Mouse (Mus musculus): ENCODE data around the gene Gm28230. TPM values are rescaled to one million over a fixed set of nuclear protein-coding genes. Genes with fewer than 3 reads are reported as not detected.
A peak's percentile ranks its signal among the peaks of the same experiment; 100 is the strongest.

The Gm28230 gene
- polyA plus RNA-seq, 1 experiment from 2014 or later = not detected

DNA sequence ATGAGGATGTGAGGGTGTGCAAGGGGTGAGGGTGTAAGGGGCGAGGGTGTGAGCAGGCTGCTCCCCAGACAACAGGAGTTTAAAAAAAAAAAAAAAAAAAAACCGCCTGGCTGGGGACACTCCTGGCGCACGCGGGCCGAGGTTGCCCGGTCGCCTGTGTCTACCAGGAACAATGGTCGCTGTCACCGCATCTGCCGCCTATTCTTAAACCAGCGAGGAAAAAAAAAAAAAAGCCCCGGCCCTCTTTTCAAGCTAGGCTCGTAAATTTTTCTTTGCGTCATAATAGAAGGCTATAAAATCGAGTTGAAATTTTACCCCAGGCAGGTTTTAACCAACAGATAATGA is 6.8 kb downstream of the Gm28230 start:
- Histone ChIP-seq H3K4me2 (replicated peaks; ENCODE audit: low read depth) (peak overlapping the region; percentile 65), H3K4me1 (replicated peaks; ENCODE audit: control insufficient read depth, insufficient read depth, low read length) (no peaks in the 10 kb centered on the region)
- no peak for TF ChIP-seq CTCF (IDR thresholded peaks at IDR 0.05; ENCODE audit: low read depth)

DNA sequence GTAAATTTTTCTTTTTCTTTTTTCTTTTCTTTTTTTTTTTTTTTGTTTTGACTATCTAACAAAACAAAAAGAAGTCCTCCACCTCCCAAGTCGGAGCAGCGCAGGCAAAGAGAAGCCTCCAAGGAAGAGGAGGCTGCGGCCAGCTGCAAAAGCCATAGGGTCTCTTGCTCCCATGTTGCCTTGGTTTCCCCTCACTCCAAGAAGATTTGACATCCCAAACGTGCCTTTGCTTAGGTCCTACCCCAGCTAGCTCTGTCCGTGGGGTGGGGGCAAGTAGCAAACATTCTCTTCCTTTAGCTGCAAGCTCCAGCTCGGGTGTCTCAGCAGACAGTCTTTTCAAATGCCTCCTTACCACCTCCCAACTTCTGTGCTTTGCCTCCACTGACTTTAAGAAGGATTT is 7.2 kb downstream of the Gm28230 start:
- no peak overlapping the region for H3K27ac ChIP-seq (ENCODE audit: low read depth, low read length)
- H3K36me3 ChIP-seq (ENCODE audit: control insufficient read depth, insufficient read depth) = no peaks in the 10 kb centered on the region; the same call in 1 of the 2 replicates
- no peak for ATAC-seq
- 17% methylated on average over 6 of the region's 6 CpGs for WGBS
- H3K9ac ChIP-seq (ENCODE audit: low read depth, low read length) = no peak overlapping the region
- H3K4me1 ChIP-seq (replicated peaks; ENCODE audit: control insufficient read depth, insufficient read depth, low read length) = no peaks in the 10 kb centered on the region
- peaks cover 92% of the 10 kb centered on the region for H3K27me3 ChIP-seq (replicated peaks; ENCODE audit: control insufficient read depth, insufficient read depth, low read length)
- no peak for TF ChIP-seq CTCF (IDR thresholded peaks at IDR 0.05; ENCODE audit: low read depth)
- H3K4me2 ChIP-seq (replicated peaks; ENCODE audit: low read depth) = peak overlapping the region; percentile 65; the same call in 1 of the 2 replicates
- no peaks in the 10 kb centered on the region for H3K9me3 ChIP-seq (ENCODE audit: control insufficient read depth)
- peak overlapping the region; percentile 30 for H3K4me3 ChIP-seq (ENCODE audit: low read depth, low read length)

More for the DNA sequence above, 6.8 kb downstream of the Gm28230 start:
- no peak for ATAC-seq
- 5% methylated on average over 16 of the region's 16 CpGs for WGBS
- H3K27ac ChIP-seq (ENCODE audit: low read depth, low read length) = no peak overlapping the region
- H3K4me3 ChIP-seq (ENCODE audit: low read depth, low read length) = peak overlapping the region; percentile 30
- no peaks in the 10 kb centered on the region for H3K9me3 ChIP-seq (ENCODE audit: control insufficient read depth)
- H3K36me3 ChIP-seq (ENCODE audit: control insufficient read depth, insufficient read depth) = peaks cover 3% of the 10 kb centered on the region; the same call in 1 of the 2 replicates
- no peak overlapping the region for H3K9ac ChIP-seq (ENCODE audit: low read depth, low read length)
- H3K27me3 ChIP-seq (replicated peaks; ENCODE audit: control insufficient read depth, insufficient read depth, low read length) = peaks cover 92% of the 10 kb centered on the region

DNA sequence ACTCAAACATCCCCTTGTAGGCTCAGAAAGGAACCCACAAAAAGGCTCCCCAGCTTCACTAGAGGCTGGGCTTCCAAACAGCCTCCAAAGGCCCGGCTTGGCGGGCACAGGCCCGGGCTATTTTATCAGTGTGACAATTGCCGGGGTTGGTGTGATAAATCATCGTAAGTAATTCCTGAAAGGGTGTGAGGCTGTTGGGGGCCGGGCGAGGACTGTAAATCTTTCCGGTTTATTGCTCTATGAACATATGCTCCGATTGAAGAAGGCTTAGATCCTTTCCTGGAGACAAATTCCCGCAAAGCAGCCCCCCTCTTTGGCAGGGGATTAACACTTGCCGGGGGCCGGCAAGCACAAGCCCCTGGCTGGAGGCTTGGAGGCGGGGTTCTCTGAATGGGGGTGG is 7.9 kb downstream of the Gm28230 start:
- no peak overlapping the region for H3K9ac ChIP-seq (ENCODE audit: low read depth, low read length)
- no peaks in the 10 kb centered on the region; the same call in 1 of the 2 replicates for H3K36me3 ChIP-seq (ENCODE audit: control insufficient read depth, insufficient read depth)
- H3K27me3 ChIP-seq (replicated peaks; ENCODE audit: control insufficient read depth, insufficient read depth, low read length) = peaks cover 93% of the 10 kb centered on the region
- H3K4me2 ChIP-seq (replicated peaks; ENCODE audit: low read depth) = peak overlapping the region; percentile 17; the same call in 1 of the 2 replicates
- no peak for TF ChIP-seq CTCF (IDR thresholded peaks at IDR 0.05; ENCODE audit: low read depth)
- no peaks in the 10 kb centered on the region for H3K9me3 ChIP-seq (ENCODE audit: control insufficient read depth)
- H3K4me3 ChIP-seq (ENCODE audit: low read depth, low read length) = no peak overlapping the region
- ATAC-seq = no peak
- 16% methylated on average over 13 of the region's 13 CpGs for WGBS
- no peak overlapping the region for H3K27ac ChIP-seq (ENCODE audit: low read depth, low read length)
- no peaks in the 10 kb centered on the region for H3K4me1 ChIP-seq (replicated peaks; ENCODE audit: control insufficient read depth, insufficient read depth, low read length)

- no peak for TF ChIP-seq CTCF (IDR thresholded peaks at IDR 0.05; ENCODE audit: low read depth)
- Histone ChIP-seq H3K36me3 (ENCODE audit: control insufficient read depth, insufficient read depth) (no peaks in the 10 kb centered on the region; the same call in 1 of the 2 replicates), H3K27me3 (replicated peaks; ENCODE audit: control insufficient read depth, insufficient read depth, low read length) (peaks cover 95% of the 10 kb centered on the region), H3K4me3 (ENCODE audit: low read depth, low read length) (peak overlapping the region; percentile 7; the same call in 1 of the 2 replicates), H3K4me2 (replicated peaks; ENCODE audit: low read depth) (peak overlapping the region; percentile 17; the same call in 1 of the 2 replicates), H3K4me1 (replicated peaks; ENCODE audit: control insufficient read depth, insufficient read depth, low read length) (no peaks in the 10 kb centered on the region), H3K9me3 (ENCODE audit: control insufficient read depth) (no peaks in the 10 kb centered on the region), H3K9ac (ENCODE audit: low read depth, low read length) (no peak overlapping the region), H3K27ac (ENCODE audit: low read depth, low read length) (peak overlapping the region; percentile 7; the same call in 1 of the 2 replicates)
- ATAC-seq = no peak
- WGBS = 31% methylated on average over 27 of the region's 27 CpGs
These were observed 8.7 kb downstream of the Gm28230 start for GRCm38 (mm10) chr2:74734996-74735811.

- Histone ChIP-seq H3K36me3 (ENCODE audit: control insufficient read depth, insufficient read depth) (no peaks in the 10 kb centered on the region; the same call in 1 of the 2 replicates), H3K4me1 (replicated peaks; ENCODE audit: control insufficient read depth, insufficient read depth, low read length) (no peaks in the 10 kb centered on the region), H3K4me2 (replicated peaks; ENCODE audit: low read depth) (peak overlapping the region; percentile 31), H3K4me3 (ENCODE audit: low read depth, low read length) (peak overlapping the region; percentile 7; the same call in 1 of the 2 replicates), H3K27me3 (replicated peaks; ENCODE audit: control insufficient read depth, insufficient read depth, low read length) (peaks cover 90% of the 10 kb centered on the region), H3K9ac (ENCODE audit: low read depth, low read length) (no peak overlapping the region), H3K9me3 (ENCODE audit: control insufficient read depth) (no peaks in the 10 kb centered on the region), H3K27ac (ENCODE audit: low read depth, low read length) (no peak overlapping the region)
- no peak for ATAC-seq
- TF ChIP-seq CTCF (IDR thresholded peaks at IDR 0.05; ENCODE audit: low read depth) = no peak
- 19% methylated on average over 42 of the region's 42 CpGs for WGBS
These were observed 9.5 kb downstream of the Gm28230 start for GRCm38 (mm10) chr2:74735851-74736687.
